Mouse (Mus musculus) C2C12 (cell line): Measurements from ENCODE around the gene Dock2.

Experiments
- CEBPB ChIP-seq: IDR thresholded peaks from one replicate; pipeline ENCODE4 v1.6.1; 2011; ENCODE audit warnings: low read depth, mild to moderate bottlenecking, control low read depth, moderate library complexity
- CTCF ChIP-seq: IDR thresholded peaks from one replicate; pipeline ENCODE4 v1.5.1; 2011; ENCODE audit not compliant: control insufficient read depth, insufficient read depth, insufficient read length
- FOSL1 ChIP-seq: IDR thresholded peaks from one replicate; pipeline ENCODE4 v1.8.0; 2011; ENCODE audit warnings: mild to moderate bottlenecking, low read length; ENCODE audit not compliant: poor library complexity, insufficient read depth, severe bottlenecking
- MAX ChIP-seq: IDR thresholded peaks from one replicate; pipeline ENCODE4 v1.6.1; 2011; ENCODE audit warnings: mild to moderate bottlenecking, control low read depth
- MYOD1 ChIP-seq: IDR thresholded peaks from one replicate; pipeline ENCODE4 v1.6.1; 2011; ENCODE audit warnings: low read depth; ENCODE audit not compliant: control insufficient read depth, insufficient read length
- MYOG ChIP-seq: IDR thresholded peaks from one replicate; pipeline ENCODE4 v1.6.1; 2011; ENCODE audit not compliant: control insufficient read depth, insufficient read length; ENCODE audit errors: extremely low read depth

- TF ChIP-seq CTCF (no peak), MYOG (no peak), MAX (no peak), FOSL1 (no peak), CEBPB (no peak), MYOD1 (no peak)
Measured at GRCm38 (mm10) chr11:34784864-34785263, 1.2 kb upstream of the Dock2 start.
